Mouse (Mus musculus) myocyte (in vitro differentiated cells): ENCODE results near the gene Rbck1. TPM values are rescaled to one million over a fixed set of nuclear protein-coding genes. Genes with fewer than 3 reads are reported as not detected.

ENCODE experiments used
- H3K27me3 ChIP-seq: one replicate; pipeline ENCODE4 v1.6.1; 2011; ENCODE audit not compliant: control insufficient read depth, insufficient read depth, insufficient read length
- H3K36me3 ChIP-seq: one replicate; pipeline ENCODE4 v1.6.1; 2011; ENCODE audit not compliant: control insufficient read depth, insufficient read depth
- H3K4me2 ChIP-seq: one replicate; pipeline ENCODE4 v1.6.1; 2011; ENCODE audit warnings: low read depth, control low read depth
- H3K4me3 ChIP-seq: one replicate; pipeline ENCODE4 v1.5.1; 2011; ENCODE audit warnings: mild to moderate bottlenecking, control low read depth, moderate library complexity
- H3K79me2 ChIP-seq: one replicate; pipeline ENCODE4 v1.6.1; 2011; ENCODE audit not compliant: control insufficient read depth, insufficient read depth
- H3ac ChIP-seq: one replicate; pipeline ENCODE4 v1.6.1; 2011; ENCODE audit not compliant: control insufficient read depth, insufficient read length
- CEBPB ChIP-seq: IDR thresholded peaks from 2 replicates; pipeline ENCODE4 v1.6.1; 2011; ENCODE audit warnings: mild to moderate bottlenecking, moderate library complexity; ENCODE audit not compliant: poor library complexity, insufficient read depth, severe bottlenecking
- E2F4 ChIP-seq: IDR thresholded peaks from one replicate; pipeline ENCODE4 v1.6.1; 2011; ENCODE audit warnings: mild to moderate bottlenecking, control low read depth, moderate library complexity; ENCODE audit not compliant: insufficient read depth
- MAX ChIP-seq: IDR thresholded peaks from one replicate; pipeline ENCODE4 v1.6.1; 2011; ENCODE audit warnings: low read depth, mild to moderate bottlenecking, control low read depth
- MYOD1 ChIP-seq, 3 experiments: IDR thresholded peaks; one replicate each; pipeline ENCODE4 v1.6.1; 2011; ENCODE audit warnings: control low read depth in 2 of 3, low read depth in 2 of 3, mild to moderate bottlenecking in 2 of 3, moderate library complexity in 1 of 3; ENCODE audit not compliant: insufficient read length in 2 of 3, control insufficient read depth in 1 of 3
- MYOG ChIP-seq, 3 experiments: IDR thresholded peaks; one replicate each; pipeline ENCODE4 v1.6.1; 2011; ENCODE audit warnings: control low read depth in 2 of 3, low read depth in 2 of 3, mild to moderate bottlenecking in 2 of 3; ENCODE audit not compliant: insufficient read length in 2 of 3, control insufficient read depth in 1 of 3, insufficient read depth in 1 of 3
- POLR2A ChIP-seq: IDR thresholded peaks from one replicate; pipeline ENCODE4 v1.6.1; 2011; ENCODE audit warnings: low read depth, mild to moderate bottlenecking, control low read depth, moderate library complexity; ENCODE audit not compliant: insufficient read length
- POLR2AphosphoS2 ChIP-seq: IDR thresholded peaks from one replicate; pipeline ENCODE4 v1.6.1; 2011; ENCODE audit warnings: low read depth, control low read depth; ENCODE audit not compliant: insufficient read length
- REST ChIP-seq: IDR thresholded peaks from one replicate; pipeline ENCODE4 v1.6.1; 2011; ENCODE audit warnings: mild to moderate bottlenecking, control low read depth, moderate library complexity; ENCODE audit not compliant: insufficient read depth, insufficient read length
- SRF ChIP-seq: IDR thresholded peaks from one replicate; pipeline ENCODE4 v1.6.1; 2011; ENCODE audit warnings: low read depth; ENCODE audit not compliant: control insufficient read depth, insufficient read length
- TCF12 ChIP-seq: IDR thresholded peaks from one replicate; pipeline ENCODE4 v1.6.1; 2011; ENCODE audit warnings: mild to moderate bottlenecking, control low read depth; ENCODE audit not compliant: poor library complexity, insufficient read depth, severe bottlenecking
- TCF3 ChIP-seq: IDR thresholded peaks from one replicate; pipeline ENCODE4 v1.6.1; 2011; ENCODE audit warnings: low read depth, control low read depth; ENCODE audit not compliant: insufficient read length
- USF1 ChIP-seq: IDR thresholded peaks from one replicate; pipeline ENCODE4 v1.6.1; 2011; ENCODE audit warnings: low read depth, mild to moderate bottlenecking, control low read depth, moderate library complexity
- polyA plus RNA-seq: library from polyadenylated mRNA; unstranded; fragments of >200 nt; fragmentation: generic; extraction: Trizol; gene quantifications from one replicate; pipeline ENCODE4 v1.2.1, GENCODE M21; 2012; ENCODE audit warnings: missing spikeins

Rbck1 gene
- polyA plus RNA-seq, 1 experiment, result 73.3 TPM

- peaks cover 13% of the 10 kb centered on the region for H3K79me2 ChIP-seq
- H3K36me3 ChIP-seq, result no peaks in the 10 kb centered on the region
- H3K4me2 ChIP-seq, result peak overlapping the region; percentile 97
- H3K4me3 ChIP-seq, result peak overlapping the region; percentile 87
- peak overlapping the region; percentile 94 for H3ac ChIP-seq
- TF ChIP-seq MYOG (IDR thresholded peaks at IDR 0.05; ENCODE audit: control insufficient read depth in 1 of 3, insufficient read depth in 1 of 3, insufficient read length in 2 of 3, low read depth in 2 of 3) (no peak), E2F4 (no peak), POLR2A (no peak), SRF (no peak), CEBPB (no peak), MAX (no peak), USF1 (no peak), TCF3 (no peak), MYOD1 (IDR thresholded peaks at IDR 0.05; ENCODE audit: control insufficient read depth in 1 of 3, insufficient read length in 2 of 3, low read depth in 2 of 3) (no peak), REST (no peak), TCF12 (no peak), POLR2AphosphoS2 (no peak)
- no peaks in the 10 kb centered on the region for H3K27me3 ChIP-seq
Measured at GRCm38 (mm10) chr2:152330858-152331423, 1.5 kb downstream of the Rbck1 start.

GRCm38 (mm10) chr2:152327980-152328379 lies 4.5 kb downstream of the Rbck1 start:
- H3K36me3 ChIP-seq, result peaks cover 4% of the 10 kb centered on the region
- TF ChIP-seq POLR2A (no peak), MYOG (IDR thresholded peaks at IDR 0.05; ENCODE audit: control insufficient read depth in 1 of 3, insufficient read depth in 1 of 3, insufficient read length in 2 of 3, low read depth in 2 of 3) (no peak), MYOD1 (IDR thresholded peaks at IDR 0.05; ENCODE audit: control insufficient read depth in 1 of 3, insufficient read length in 2 of 3, low read depth in 2 of 3) (no peak), TCF12 (no peak), SRF (no peak), CEBPB (no peak), MAX (no peak), REST (no peak), POLR2AphosphoS2 (no peak), USF1 (no peak), E2F4 (no peak), TCF3 (no peak)

GRCm38 (mm10) chr2:152326654-152327053 lies 5.8 kb downstream of the Rbck1 start:
- Histone ChIP-seq H3K36me3 (peaks cover 4% of the 10 kb centered on the region), H3ac (no peak overlapping the region), H3K4me3 (no peak overlapping the region), H3K4me2 (peak overlapping the region; percentile 36), H3K27me3 (no peaks in the 10 kb centered on the region), H3K79me2 (peaks cover 9% of the 10 kb centered on the region)
- TF ChIP-seq MYOD1 (IDR thresholded peaks at IDR 0.05; ENCODE audit: control insufficient read depth in 1 of 3, insufficient read length in 2 of 3, low read depth in 2 of 3), result peak in 1 of 3 experiments; percentile 31
- TF ChIP-seq E2F4, result no peak
- peak in 1 of 3 experiments; percentile 65 for TF ChIP-seq MYOG (IDR thresholded peaks at IDR 0.05; ENCODE audit: control insufficient read depth in 1 of 3, insufficient read depth in 1 of 3, insufficient read length in 2 of 3, low read depth in 2 of 3)

More at GRCm38 (mm10) chr2:152327980-152328379, 4.5 kb downstream of the Rbck1 start:
- Histone ChIP-seq H3K4me2 (no peak overlapping the region), H3K4me3 (no peak overlapping the region), H3ac (no peak overlapping the region), H3K79me2 (peaks cover 13% of the 10 kb centered on the region), H3K27me3 (no peaks in the 10 kb centered on the region)

- TF ChIP-seq TCF3, result no peak
- Histone ChIP-seq H3K4me2 (peak overlapping the region; percentile 36), H3ac (no peak overlapping the region), H3K27me3 (no peaks in the 10 kb centered on the region), H3K36me3 (peaks cover 4% of the 10 kb centered on the region), H3K4me3 (no peak overlapping the region), H3K79me2 (peaks cover 4% of the 10 kb centered on the region)
Measured at GRCm38 (mm10) chr2:152326157-152326556, 6.3 kb downstream of the Rbck1 start.

GRCm38 (mm10) chr2:152324842-152325241 lies 7.6 kb downstream of the Rbck1 start:
- Histone ChIP-seq H3K4me2 (no peak overlapping the region), H3K4me3 (no peak overlapping the region), H3K27me3 (no peaks in the 10 kb centered on the region), H3K79me2 (no peaks in the 10 kb centered on the region), H3K36me3 (peaks cover 4% of the 10 kb centered on the region), H3ac (no peak overlapping the region)
- TF ChIP-seq REST, result no peak
- TF ChIP-seq MYOG (IDR thresholded peaks at IDR 0.05; ENCODE audit: control insufficient read depth in 1 of 3, insufficient read depth in 1 of 3, insufficient read length in 2 of 3, low read depth in 2 of 3), result no peak
- no peak for TF ChIP-seq USF1
- no peak for TF ChIP-seq SRF
- TF ChIP-seq E2F4, result no peak
- TF ChIP-seq MAX, result no peak
- TF ChIP-seq MYOD1 (IDR thresholded peaks at IDR 0.05; ENCODE audit: control insufficient read depth in 1 of 3, insufficient read length in 2 of 3, low read depth in 2 of 3), result no peak
- no peak for TF ChIP-seq TCF3
- no peak for TF ChIP-seq CEBPB
- no peak for TF ChIP-seq POLR2A
